Mouse (Mus musculus): ENCODE data around the gene Stum.

Gene Stum

DNA sequence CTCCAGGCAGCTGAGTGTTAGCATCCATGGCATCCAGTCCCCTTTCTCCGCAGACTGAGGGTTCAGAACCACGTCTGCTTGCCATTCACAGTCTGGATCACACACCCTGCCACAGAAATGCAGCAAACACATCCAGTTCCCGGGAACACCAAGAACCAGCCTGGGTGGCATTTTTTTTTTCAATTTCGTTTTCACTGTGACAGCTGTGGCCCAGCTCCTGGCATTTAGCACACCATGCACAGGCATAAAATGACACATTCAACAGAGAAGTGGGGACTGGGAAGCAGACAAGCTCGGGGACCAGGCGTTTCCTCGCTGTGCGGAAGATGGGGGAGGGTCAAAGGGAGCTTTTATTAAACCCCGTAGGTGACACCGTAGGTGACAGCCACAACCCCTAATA, 55.6 kb downstream of the Stum start:
- no peak for DNase-seq

DNA sequence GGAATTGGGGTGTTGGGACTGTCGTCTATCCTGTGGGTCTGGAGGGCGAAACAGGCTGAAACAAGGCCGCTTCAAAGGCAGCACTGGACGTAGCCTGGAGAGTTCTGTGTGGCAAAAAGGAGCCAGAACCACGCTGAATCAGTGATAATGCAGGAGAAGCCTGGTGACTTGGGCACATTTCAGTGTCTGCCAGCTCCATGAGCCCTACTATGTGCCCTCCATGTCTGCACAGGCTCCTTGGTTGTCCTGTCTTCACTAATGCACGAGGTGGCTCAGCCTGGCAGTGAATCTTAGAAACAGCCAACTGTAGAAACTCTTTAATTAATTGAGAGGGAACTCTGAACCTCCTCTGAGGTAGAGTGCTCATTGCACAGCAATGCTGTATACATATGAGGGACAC, 56.9 kb downstream of the Stum start:
- DNase-seq: no peak

DNA sequence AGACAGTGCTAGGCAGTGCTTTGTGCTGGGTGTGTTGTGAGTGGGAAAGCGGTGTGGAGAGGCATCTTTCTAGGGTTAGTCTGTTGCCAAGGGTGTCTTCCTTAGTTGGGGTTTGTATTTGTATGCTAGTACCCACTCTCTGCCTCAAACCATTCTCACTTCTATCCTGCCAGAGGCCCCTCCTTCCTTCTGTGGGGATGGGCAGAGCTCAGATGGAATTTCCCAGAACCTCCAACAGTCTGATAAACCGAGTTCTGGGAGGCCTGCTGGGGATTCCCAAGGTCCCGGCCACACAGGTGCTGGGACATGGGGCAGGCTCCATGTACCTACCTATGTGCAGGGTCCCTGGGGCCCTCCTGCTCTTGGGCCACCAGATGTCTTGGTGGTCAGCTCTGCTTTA, 59.4 kb downstream of the Stum start:
- DNase-seq: no peak

DNA sequence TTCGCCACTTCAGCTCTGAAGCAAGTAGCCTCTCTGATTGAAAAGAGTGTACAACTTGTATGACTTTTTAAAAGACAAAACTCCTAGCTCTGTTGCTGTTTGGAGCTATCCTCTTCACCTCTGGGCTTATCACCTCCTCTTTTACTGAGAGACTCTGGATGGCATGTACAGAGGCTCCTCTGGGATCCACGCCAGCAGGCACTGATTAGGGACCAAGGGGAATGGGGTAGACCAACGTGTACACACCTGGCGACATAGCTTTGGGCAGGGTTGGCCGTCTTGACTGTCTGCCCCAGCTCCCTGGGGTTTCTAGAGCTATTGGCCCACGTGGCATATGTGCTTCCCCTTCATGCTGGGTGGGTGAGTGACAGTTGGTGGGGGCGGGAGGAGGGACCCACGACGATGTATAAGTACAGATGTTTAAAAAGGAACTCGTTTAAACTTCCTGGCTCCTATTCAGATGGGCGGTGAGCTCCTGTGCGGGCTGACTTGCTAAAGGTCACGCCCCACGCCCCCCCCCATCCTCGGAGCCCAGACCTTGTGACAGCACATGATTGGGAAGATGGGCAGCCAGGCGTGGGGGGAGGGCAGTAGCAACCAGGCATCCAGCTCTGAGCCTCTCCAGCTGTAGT, 60.2 kb downstream of the Stum start:
- no peak for DNase-seq

DNA sequence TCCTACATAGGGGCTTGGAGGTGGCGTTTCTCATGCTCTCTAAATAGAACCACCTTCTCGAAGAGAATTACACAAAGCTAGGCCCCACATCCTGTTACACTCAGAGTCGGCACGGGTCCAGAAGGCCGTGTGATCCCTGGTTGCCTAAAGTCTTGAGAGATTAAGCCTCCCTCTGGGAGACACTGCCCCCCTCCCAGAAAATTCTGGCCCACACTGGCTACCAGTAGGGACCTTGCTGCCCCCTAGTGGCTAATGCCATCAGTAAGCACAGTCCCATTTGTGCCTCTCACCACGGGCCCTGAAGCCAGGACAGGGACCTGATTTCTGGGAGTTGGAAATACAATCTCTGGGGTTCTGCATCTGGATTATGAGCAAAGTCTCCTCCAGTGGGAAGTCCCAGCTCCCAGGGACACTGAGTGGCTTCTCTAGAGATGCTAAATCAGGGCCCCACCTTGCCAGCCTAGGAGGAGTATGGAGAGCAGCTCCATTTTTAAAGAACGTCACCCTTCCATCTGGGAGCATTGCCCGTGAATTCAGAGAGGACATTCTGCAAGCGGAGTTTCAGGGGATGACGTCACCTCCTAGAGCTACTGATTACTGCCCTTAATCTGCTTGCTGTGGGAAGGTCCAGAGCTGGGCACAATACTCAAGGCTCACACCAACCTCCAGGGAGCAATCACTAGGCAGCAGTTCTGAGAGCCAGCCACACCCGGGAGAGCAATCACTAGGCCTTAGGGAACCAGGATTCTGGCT, 61.1 kb downstream of the Stum start:
- DNase-seq: peak; percentile 87

DNA sequence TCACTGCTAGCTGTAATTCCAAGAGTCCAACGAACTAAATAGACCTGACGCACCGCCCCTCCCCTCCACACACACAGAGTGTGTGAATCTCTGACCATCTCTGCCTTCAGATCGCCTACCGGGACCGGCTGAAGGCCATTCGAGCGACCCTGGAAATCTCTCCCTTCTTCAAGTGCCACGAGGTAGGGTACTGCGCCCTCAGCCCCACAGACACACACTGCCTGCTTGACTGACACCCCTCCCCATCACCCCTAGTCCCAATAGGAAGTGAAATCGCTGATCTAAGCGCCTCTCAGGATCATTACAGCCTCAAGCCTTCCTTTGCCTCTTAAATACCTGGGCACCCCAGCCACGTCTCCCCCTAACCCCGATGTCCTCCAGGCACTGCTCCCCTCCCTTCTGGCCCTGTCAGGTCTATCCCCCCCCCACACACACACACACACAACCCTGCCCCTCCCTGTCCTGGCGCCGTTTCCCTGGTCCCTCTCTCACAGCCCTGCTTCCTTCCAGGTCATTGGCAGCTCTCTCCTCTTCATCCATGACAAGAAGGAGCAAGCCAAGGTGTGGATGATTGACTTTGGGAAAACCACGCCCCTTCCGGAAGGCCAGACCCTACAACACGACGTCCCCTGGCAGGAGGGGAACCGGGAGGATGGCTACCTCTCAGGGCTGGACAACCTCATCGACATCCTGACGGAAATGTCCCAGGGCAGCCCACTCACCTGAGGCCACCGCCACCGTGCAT, 62.0 kb downstream of the Stum start:
- no peak for DNase-seq

DNA sequence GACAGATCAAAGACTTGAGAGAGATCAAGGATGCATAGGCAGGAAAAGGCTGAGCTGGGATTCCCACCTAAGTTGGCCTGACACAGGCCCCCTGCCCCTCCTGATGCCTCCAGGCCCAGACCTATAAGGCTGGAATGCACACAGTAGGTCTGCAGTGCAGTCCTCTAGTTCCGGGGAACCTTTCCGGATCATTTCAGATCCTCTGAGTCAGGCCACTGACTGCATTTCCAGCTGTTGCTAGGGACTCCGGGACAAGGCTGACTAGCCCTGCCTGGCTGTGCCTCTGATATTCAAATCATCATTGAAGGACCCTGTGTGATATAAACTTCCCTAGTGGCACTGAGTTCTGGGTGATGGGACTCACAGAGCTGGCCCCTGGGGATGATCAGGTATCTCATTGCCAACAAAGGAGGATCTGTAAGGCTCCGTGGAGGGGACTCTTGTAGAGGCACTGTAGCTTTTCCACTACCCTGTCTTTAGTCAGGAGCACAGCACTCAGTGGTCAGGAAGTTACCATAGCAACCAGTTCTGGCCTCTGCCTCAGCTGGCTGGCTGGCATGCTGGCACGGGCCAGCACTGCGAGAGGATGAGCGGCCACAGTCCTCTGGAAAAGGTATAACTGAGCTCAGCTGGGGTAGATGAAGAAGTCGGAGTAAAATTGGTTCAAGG, 62.7 kb downstream of the Stum start:
- peak; percentile 67 for DNase-seq

DNA sequence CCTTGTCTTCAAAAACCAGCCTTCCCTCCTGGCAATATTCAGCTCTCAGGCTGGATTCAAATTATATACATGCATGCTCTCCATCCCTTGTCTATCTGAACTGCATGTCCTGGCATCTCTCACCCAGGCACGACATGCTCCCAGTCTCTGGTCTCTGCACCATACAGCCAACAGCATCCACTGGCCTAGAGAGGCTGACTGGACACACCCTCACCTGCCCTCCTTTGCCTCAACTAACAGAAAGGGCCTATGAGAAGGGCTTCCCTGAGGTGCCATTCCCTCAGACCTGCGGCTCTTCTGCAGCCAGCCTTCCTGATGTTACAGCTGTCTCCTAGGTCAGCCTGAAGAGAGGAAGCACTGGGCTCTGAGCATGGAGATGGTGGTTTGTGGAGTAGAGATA, 64.2 kb downstream of the Stum start:
- DNase-seq: no peak

DNA sequence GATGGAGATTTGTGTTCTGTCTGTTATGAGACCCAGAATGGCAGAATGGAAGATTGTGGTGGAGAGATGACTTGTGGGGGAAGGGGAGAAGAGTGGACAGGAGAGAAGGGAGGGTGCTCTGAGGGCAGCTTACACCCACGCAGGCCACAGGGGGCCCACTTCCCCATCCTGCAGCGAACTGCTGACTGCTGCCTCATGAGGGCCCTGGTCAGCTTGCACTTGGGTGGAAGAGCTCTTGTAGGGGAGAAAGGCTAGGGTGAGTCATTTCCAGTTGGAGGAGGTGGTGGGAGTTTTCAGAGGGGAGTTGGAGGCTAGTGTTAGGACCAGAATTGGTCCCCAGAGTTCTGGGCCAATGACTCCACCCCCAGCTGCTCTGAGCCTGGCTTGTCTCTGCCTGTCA, 66.2 kb downstream of the Stum start:
- DNase-seq: no peak

DNA sequence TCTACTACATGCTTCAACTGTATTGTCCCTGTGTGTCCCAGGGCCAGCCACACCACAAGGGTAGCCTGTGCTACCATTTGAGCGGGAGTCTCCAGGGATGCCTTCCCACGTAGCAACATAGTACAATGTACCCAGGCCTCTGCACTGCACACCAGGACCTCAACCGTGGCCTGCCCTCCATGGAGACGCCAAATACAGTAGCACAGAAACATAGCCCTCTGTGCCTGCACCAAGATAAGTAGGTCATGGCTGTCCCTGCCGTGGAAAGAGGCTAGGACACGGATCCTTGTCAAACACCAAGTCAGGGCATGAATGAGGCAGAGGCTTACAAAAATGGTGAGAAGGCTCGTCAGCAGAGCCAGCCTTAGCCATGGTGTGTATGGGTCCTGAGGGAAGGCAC, 67.5 kb downstream of the Stum start:
- no peak for DNase-seq

DNA sequence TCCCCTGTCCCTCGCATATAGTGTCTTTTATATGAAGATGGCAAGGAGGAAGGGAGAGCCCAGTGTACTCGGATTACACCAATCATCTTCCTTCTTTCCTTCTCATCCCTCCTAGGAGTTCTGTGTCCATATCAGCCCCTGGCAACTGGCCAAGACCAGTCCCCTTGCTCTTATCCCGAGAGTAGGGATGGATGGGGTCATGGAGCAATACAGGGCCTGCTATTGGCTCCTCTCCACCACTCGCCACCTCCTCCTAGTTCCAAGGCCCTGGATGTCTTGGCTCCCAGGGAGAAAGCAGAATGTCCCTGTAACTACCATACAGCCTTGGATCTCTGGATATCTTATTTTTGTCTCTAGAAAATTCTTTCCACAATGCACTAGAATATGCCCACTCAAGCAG, 68.2 kb downstream of the Stum start:
- DNase-seq: no peak

DNA sequence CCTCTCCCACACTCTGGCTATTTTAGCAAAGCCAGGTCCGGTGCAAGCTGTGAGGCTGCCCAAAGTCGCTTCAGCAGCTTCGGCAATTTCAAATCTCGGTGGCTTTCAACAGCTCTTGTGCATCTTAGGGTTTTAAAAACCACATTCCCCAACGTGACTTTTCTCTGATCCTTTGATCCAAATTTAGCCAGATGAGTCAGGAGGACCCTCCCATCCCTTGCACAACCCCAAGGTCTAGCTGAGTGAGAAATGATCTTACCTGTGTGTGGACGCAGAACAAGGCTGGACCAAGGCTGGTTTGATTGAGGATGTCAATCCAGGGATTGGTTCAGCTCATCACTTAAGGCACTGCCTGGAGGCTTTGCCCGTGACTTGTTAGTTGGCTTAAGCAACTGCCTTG, 73.0 kb downstream of the Stum start:
- DNase-seq: no peak

DNA sequence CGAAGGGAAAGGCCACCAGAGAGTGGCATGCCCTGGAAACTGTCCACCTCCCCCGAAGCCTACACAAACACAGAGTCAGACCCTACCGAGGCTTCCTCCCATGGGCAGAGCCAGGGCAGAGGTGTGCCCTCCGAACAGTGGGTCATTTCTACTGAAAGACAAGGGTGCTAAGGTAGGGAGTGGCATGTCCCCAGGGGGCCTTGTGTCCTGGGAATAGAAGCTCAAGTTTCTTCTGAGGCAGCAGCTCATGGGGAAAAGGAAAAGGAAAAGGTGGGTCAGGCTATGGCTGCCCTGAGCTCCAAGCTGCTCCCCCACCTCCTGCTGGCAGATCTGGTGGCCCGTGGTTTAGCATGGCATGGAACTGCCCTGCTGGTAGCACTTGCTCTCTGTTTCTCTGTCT, 73.5 kb downstream of the Stum start:
- DNase-seq: no peak

DNA sequence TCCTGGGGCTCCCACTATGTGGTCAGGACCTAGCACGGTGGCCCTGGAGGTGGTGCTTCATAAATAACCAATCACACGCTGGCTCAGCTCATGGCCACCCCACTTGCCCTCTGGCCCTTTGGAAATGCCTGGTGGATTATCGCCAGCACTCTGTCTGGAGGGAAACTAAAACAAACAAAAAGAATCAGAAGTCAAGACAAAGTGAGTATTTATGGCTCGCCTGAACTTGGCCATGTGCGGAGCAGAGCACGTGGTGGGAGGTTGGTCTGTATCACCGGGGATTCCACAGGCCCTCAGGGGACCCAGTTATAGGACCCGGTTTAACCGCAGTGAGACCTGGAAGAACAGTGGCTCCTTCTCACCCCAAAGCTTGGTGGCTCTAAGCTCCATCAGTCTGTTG, 74.5 kb downstream of the Stum start:
- DNase-seq: no peak

DNA sequence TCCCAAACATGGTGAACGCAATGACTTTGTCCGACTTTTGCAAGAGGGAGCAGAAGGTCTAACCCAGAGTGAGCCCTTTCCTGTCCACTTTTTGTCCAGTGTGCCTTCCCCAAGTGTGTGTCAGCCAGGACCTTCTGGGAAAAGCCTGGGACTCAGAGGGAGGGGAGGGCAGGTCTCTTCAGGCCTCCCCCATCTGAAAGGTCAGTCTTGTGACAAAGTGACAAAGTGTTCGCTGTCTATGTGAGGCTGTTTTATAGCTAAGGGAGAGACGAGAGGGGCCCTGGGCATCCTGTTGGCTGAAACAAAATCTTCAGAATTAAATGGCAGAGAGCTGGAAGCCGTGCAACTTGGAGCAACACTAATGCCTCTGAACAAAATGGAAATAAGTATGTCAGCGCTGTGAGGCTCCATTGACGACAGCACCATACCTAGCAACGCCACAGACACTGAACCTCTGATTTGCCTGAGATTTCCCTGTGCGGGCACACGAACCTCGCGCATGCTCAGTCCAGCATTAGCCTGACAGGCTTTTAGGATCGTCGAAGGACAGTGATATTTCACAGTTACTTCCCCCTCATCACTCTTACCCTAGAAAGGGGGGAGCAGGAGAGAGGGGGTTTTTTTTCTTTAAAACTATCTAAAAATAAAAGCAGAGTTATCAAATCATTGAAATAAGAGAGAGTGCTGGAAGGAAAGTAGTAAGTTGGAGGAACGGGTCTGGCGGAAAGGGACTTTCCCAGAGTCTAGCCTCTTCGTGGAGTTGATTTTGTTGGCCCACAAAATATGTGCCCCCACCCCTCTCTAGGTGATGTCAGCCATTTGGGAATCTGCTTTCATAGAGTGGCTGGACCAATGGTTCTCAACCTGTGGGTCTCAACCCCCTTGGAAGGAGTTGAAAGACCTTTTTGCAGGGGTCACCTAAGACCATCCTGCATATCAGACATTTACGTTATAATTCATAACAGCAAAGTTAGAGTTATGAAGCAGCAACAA, 75.3 kb downstream of the Stum start:
- DNase-seq: no peak

DNA sequence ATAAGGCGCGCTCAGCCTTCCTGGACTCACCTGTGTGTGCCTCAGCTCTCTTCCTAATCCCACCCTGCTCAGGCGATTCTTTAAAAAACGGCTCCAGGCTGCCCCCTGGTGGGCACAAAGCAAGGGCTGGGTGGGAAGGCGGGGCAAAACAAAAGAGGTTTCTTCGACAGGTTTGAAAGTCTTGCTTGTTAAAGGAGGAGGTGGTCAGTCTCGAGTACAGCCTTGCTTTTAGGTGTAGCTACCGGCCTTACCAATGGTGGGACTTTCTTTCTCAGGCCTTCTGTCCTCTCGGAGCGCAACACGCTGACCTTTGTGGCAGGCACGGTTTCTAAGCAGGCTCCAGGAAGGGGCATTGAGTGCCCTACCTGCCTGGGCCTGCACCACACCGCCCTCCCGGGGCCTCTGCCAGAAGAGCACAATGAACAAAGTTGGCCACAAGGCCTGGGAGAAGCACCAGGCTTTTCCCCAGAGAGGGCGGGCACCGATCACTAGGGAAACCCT, 76.1 kb downstream of the Stum start:
- DNase-seq: peak; percentile 85

DNA sequence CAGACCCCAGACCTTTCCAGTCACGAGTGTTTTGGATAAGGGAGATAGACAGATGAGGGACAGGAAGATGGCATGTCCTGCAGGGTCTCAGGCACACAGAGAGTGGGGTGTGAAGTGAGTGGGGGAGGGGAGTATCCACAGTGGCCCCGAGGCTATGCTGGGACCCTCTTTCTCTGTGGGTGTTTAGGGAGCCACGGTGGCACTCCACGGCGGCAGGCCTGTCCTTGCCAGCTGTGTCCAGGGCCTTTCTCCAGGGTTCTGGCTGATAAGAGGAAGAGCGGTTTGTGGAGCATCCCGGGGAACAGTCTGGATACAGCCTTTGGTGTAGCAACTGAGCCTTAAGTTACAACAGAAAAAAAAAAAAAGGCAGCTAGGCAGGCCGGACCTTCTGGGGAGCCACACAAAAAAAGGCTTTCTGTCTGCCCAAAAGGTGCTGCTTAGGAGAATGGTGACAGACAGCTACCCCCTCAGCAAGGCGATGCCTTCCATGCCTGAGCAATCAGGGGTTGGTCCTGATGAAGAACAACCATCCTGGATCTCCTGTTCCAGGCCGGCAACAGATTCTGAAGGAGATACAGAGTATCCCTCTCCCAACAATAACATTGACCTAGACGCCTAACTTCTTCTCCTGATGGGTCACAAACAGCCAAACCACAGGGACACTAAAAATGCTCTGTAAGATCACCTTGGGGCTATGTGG, 76.8 kb downstream of the Stum start:
- DNase-seq: no peak

DNA sequence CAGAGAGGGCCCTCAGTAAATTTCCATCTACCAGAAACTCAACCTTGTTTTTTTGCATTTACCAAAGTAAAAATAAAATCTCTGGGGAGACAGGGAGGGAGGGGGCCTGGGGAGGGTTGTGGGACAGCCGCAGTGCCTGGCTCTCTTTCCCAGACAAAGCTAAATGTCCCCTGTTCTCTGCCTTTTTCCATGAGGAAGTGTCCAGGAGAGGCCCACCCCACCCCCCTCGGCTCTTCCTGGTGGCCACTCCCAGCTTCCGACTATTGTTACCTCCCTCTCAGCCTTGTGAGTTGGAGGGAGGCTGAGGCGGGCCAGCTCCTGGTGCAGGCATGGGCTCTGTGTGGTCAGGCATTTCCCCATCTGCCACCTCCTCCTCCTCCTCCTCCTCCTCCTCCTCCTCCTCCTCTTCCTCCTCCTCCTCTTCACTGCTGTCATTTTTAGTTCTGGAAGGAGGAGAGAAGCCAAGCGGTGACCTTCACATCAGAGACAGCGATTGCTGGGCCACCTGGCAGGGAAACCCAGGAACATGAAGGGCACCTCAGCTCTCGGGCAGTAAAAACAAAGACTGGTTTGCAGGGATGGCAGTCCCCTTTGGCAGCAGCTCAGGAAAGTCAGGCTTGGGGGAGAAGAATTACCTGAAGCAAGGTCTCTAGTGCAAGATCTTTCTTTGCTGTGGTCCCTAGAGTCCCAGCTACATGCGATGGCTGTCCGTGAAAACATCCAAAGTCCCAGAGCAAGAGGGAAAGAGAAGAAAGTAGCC, 77.5 kb downstream of the Stum start:
- DNase-seq: no peak

DNA sequence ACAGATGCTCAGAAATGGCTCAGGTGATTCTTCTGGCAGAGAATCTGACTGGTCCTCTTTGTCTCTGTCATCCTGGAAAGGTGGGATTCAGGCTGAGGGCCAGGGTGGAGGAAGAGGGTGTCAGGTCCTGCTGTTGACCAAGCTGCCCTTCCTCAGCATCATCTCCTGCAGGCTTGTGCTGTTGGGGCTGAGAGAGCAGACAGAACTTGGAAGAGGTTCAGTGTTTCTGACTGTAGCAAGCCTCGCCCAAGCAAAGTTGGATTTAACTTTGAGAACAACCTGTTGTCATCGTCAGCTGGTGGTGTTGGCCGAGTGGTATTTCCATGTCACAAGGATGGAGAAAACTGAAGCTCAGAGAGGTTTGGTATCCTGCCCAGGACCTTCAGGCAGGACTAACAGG, 78.6 kb downstream of the Stum start:
- DNase-seq: no peak

DNA sequence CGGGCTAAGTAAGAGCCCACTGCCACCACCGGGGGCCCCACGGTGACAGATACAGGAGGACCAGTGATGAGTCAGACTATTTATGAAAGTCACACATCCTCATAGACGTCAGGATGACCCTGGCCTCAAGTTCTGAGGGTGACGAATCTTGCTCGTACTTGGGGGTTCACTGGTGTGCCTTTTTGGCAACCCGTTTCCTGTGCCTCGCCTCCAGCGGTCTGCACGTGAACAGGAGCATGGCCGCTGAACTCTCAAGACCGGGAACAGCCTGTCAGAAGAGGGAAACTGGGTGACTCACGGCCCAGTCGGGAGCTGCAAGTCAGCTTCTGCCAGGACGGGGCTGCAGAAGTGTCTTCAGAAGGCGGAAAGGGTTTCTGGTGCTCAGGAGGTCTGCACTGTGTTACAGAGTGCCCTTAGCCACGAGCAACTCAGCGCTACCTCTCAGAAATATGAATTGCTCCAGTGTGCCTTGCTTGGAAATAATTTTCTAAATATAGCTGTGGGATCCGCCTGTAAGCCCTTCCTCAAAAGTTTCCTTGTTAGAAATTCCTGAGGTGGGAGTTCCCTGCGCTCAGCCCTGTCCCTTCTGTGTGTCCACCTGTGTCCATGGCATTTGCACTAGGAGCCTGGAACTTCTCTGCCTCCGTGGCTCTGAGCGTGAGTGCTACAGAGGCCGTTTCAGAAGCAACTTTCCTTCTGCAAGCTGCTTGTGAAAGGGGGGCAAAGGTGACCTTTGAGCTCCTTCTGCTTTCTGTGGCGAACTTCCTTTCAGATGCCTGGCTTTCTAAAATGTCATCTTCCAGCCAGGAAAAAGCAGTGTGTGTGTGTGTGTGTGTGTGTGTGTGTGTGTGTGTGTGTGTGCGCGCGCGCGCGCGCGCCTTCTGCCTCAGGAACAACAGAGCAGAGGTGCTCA, 79.4 kb downstream of the Stum start:
- no peak for DNase-seq
